Mouse (Mus musculus): ENCODE measurements around the gene Samd14. TPM values are rescaled to one million over a fixed set of nuclear protein-coding genes. Genes with fewer than 3 reads are reported as not detected.

Gene Samd14
- polyA plus RNA-seq, 1 experiment from 2014 or later = 106 TPM

- 0 out of 2 replicates have a peak overlapping the region, but pooled peaks have one; percentile 7 for H3K4me3 ChIP-seq
- WGBS = 45% methylated on average over 9 of the region's 9 CpGs
- peak; percentile 73 for ATAC-seq (ENCODE audit: low FRiP score, low read depth)
- H3K4me1 ChIP-seq = peaks cover 4% of the 10 kb centered on the region; the same call in 1 of the 2 replicates
- no peaks in the 10 kb centered on the region for H3K27me3 ChIP-seq (replicated peaks)
- no peaks in the 10 kb centered on the region for H3K9me3 ChIP-seq
- H3K36me3 ChIP-seq = no peaks in the 10 kb centered on the region
- H3K4me2 ChIP-seq (replicated peaks) = peak overlapping the region; percentile 51
- peak overlapping the region; percentile 9; the same call in 1 of the 2 replicates for H3K27ac ChIP-seq
- 0 out of 2 replicates have a peak overlapping the region, but pooled peaks have one; percentile 0 for H3K9ac ChIP-seq
These were observed 31.3 kb upstream of the Samd14 start for GRCm38 (mm10) chr11:94978178-94978915.

GRCm38 (mm10) chr11:94978947-94979346 lies 30.7 kb upstream of the Samd14 start:
- Histone ChIP-seq H3K4me3 (peak overlapping the region; percentile 7; the same call in 1 of the 2 replicates), H3K27ac (peak overlapping the region; percentile 9; the same call in 1 of the 2 replicates), H3K9ac (0 out of 2 replicates have a peak overlapping the region, but pooled peaks have one; percentile 0), H3K36me3 (no peaks in the 10 kb centered on the region), H3K9me3 (no peaks in the 10 kb centered on the region), H3K4me1 (peaks cover 4% of the 10 kb centered on the region; the same call in 1 of the 2 replicates), H3K27me3 (replicated peaks) (no peaks in the 10 kb centered on the region), H3K4me2 (replicated peaks) (peak overlapping the region; percentile 51)
- WGBS = under 1% methylated on average over 20 of the region's 20 CpGs
- ATAC-seq (ENCODE audit: low FRiP score, low read depth) = peak; percentile 93

GRCm38 (mm10) chr11:94979462-94980179 lies 30.1 kb upstream of the Samd14 start:
- Histone ChIP-seq H3K9ac (no peak overlapping the region), H3K9me3 (no peaks in the 10 kb centered on the region), H3K27ac (peak overlapping the region; percentile 26; the same call in 1 of the 2 replicates), H3K4me2 (replicated peaks) (peak overlapping the region; percentile 51), H3K27me3 (replicated peaks) (no peaks in the 10 kb centered on the region), H3K4me1 (peaks cover 4% of the 10 kb centered on the region; the same call in 1 of the 2 replicates), H3K36me3 (no peaks in the 10 kb centered on the region), H3K4me3 (peak overlapping the region; percentile 7; the same call in 1 of the 2 replicates)
- 84% methylated on average over 11 of the region's 11 CpGs for WGBS
- 0 out of 2 replicates have a peak, but pooled peaks have one; percentile 17 for ATAC-seq (ENCODE audit: low FRiP score, low read depth)

GRCm38 (mm10) chr11:94985140-94985539 lies 24.5 kb upstream of the Samd14 start:
- no peak for ATAC-seq (ENCODE audit: low FRiP score, low read depth)
- Histone ChIP-seq H3K9ac (no peak overlapping the region), H3K27me3 (replicated peaks) (no peaks in the 10 kb centered on the region), H3K4me2 (replicated peaks) (no peak overlapping the region), H3K36me3 (no peaks in the 10 kb centered on the region), H3K9me3 (no peaks in the 10 kb centered on the region), H3K4me1 (peaks cover 15% of the 10 kb centered on the region), H3K27ac (no peak overlapping the region), H3K4me3 (no peak overlapping the region)
- 40% methylated on average over 1 of the region's 1 CpGs for WGBS

GRCm38 (mm10) chr11:94985822-94986221 lies 23.9 kb upstream of the Samd14 start:
- Histone ChIP-seq H3K9ac (no peak overlapping the region), H3K9me3 (no peaks in the 10 kb centered on the region), H3K27me3 (replicated peaks) (no peaks in the 10 kb centered on the region), H3K4me2 (replicated peaks) (no peak overlapping the region), H3K4me3 (no peak overlapping the region), H3K4me1 (peaks cover 19% of the 10 kb centered on the region), H3K36me3 (no peaks in the 10 kb centered on the region), H3K27ac (no peak overlapping the region)
- 79% methylated on average over 5 of the region's 5 CpGs for WGBS
- ATAC-seq (ENCODE audit: low FRiP score, low read depth) = no peak

- ATAC-seq (ENCODE audit: low FRiP score, low read depth) = no peak
- no peaks in the 10 kb centered on the region for H3K9me3 ChIP-seq
- no peaks in the 10 kb centered on the region for H3K36me3 ChIP-seq
- H3K4me3 ChIP-seq = no peak overlapping the region
- no peaks in the 10 kb centered on the region for H3K27me3 ChIP-seq (replicated peaks)
- 65% methylated on average over 2 of the region's 2 CpGs for WGBS
- H3K4me2 ChIP-seq (replicated peaks) = no peak overlapping the region
- H3K9ac ChIP-seq = no peak overlapping the region
- peaks cover 19% of the 10 kb centered on the region for H3K4me1 ChIP-seq
- H3K27ac ChIP-seq = no peak overlapping the region
These were observed 23.2 kb upstream of the Samd14 start for GRCm38 (mm10) chr11:94986435-94986834.

- H3K4me1 ChIP-seq = peaks cover 21% of the 10 kb centered on the region
These were observed 22.3 kb upstream of the Samd14 start for GRCm38 (mm10) chr11:94987341-94987740.

GRCm38 (mm10) chr11:94987851-94988250 lies 21.8 kb upstream of the Samd14 start:
- no peaks in the 10 kb centered on the region for H3K36me3 ChIP-seq
- peak overlapping the region; percentile 21; the same call in 1 of the 2 replicates for H3K9ac ChIP-seq
- 83% methylated on average over 8 of the region's 8 CpGs for WGBS
- H3K4me3 ChIP-seq = no peak overlapping the region
- peaks cover 27% of the 10 kb centered on the region for H3K4me1 ChIP-seq
- no peak for ATAC-seq (ENCODE audit: low FRiP score, low read depth)
- no peaks in the 10 kb centered on the region for H3K9me3 ChIP-seq
- no peak overlapping the region for H3K4me2 ChIP-seq (replicated peaks)
- H3K27me3 ChIP-seq (replicated peaks) = no peaks in the 10 kb centered on the region
- H3K27ac ChIP-seq = no peak overlapping the region

More at GRCm38 (mm10) chr11:94987341-94987740, 22.3 kb upstream of the Samd14 start:
- H3K9me3 ChIP-seq = no peaks in the 10 kb centered on the region
- ATAC-seq (ENCODE audit: low FRiP score, low read depth) = no peak
- peak overlapping the region; percentile 21; the same call in 1 of the 2 replicates for H3K9ac ChIP-seq
- WGBS = 68% methylated on average over 6 of the region's 6 CpGs
- H3K27me3 ChIP-seq (replicated peaks) = no peaks in the 10 kb centered on the region
- no peak overlapping the region for H3K27ac ChIP-seq
- H3K36me3 ChIP-seq = no peaks in the 10 kb centered on the region
- H3K4me3 ChIP-seq = no peak overlapping the region
- no peak overlapping the region for H3K4me2 ChIP-seq (replicated peaks)

GRCm38 (mm10) chr11:94988780-94989561 lies 20.7 kb upstream of the Samd14 start:
- Histone ChIP-seq H3K9me3 (no peaks in the 10 kb centered on the region), H3K9ac (peak overlapping the region; percentile 62), H3K4me3 (peak overlapping the region; percentile 41), H3K27ac (peak overlapping the region; percentile 33), H3K27me3 (replicated peaks) (no peaks in the 10 kb centered on the region), H3K36me3 (no peaks in the 10 kb centered on the region), H3K4me1 (peaks cover 38% of the 10 kb centered on the region), H3K4me2 (replicated peaks) (peak overlapping the region; percentile 88)
- WGBS = 25% methylated on average over 10 of the region's 10 CpGs
- no peak for ATAC-seq (ENCODE audit: low FRiP score, low read depth)

GRCm38 (mm10) chr11:94989562-94990017 lies 20.1 kb upstream of the Samd14 start:
- Histone ChIP-seq H3K27ac (peak overlapping the region; percentile 33), H3K36me3 (peaks cover 2% of the 10 kb centered on the region; the same call in 1 of the 2 replicates), H3K4me3 (peak overlapping the region; percentile 41), H3K27me3 (replicated peaks) (no peaks in the 10 kb centered on the region), H3K4me1 (peaks cover 44% of the 10 kb centered on the region), H3K4me2 (replicated peaks) (peak overlapping the region; percentile 88), H3K9me3 (no peaks in the 10 kb centered on the region), H3K9ac (peak overlapping the region; percentile 62)
- peak; percentile 60 for ATAC-seq (ENCODE audit: low FRiP score, low read depth)
- WGBS = under 1% methylated on average over 12 of the region's 12 CpGs

GRCm38 (mm10) chr11:94990102-94990748 lies 19.5 kb upstream of the Samd14 start:
- Histone ChIP-seq H3K9me3 (no peaks in the 10 kb centered on the region), H3K27me3 (replicated peaks) (no peaks in the 10 kb centered on the region), H3K9ac (peak overlapping the region; percentile 97; the same call in 1 of the 2 replicates), H3K27ac (0 out of 2 replicates have a peak overlapping the region, but pooled peaks have one; percentile 33), H3K4me1 (peaks cover 50% of the 10 kb centered on the region), H3K4me2 (replicated peaks) (peak overlapping the region; percentile 88), H3K4me3 (peak overlapping the region; percentile 93), H3K36me3 (peaks cover 4% of the 10 kb centered on the region; the same call in 1 of the 2 replicates)
- ATAC-seq (ENCODE audit: low FRiP score, low read depth) = no peak
- 47% methylated on average over 6 of the region's 6 CpGs for WGBS

Data from neural tube, embryonic 12.5 days (tissue).